Mouse (Mus musculus) C2C12 (cell line): ENCODE results near the gene Mycl.

Experiments
- CEBPB ChIP-seq: IDR thresholded peaks from one replicate; pipeline ENCODE4 v1.6.1; 2011; ENCODE audit warnings: low read depth, mild to moderate bottlenecking, control low read depth, moderate library complexity
- CTCF ChIP-seq: IDR thresholded peaks from one replicate; pipeline ENCODE4 v1.5.1; 2011; ENCODE audit not compliant: control insufficient read depth, insufficient read depth, insufficient read length
- FOSL1 ChIP-seq: IDR thresholded peaks from one replicate; pipeline ENCODE4 v1.8.0; 2011; ENCODE audit warnings: mild to moderate bottlenecking, low read length; ENCODE audit not compliant: poor library complexity, insufficient read depth, severe bottlenecking
- MAX ChIP-seq: IDR thresholded peaks from one replicate; pipeline ENCODE4 v1.6.1; 2011; ENCODE audit warnings: mild to moderate bottlenecking, control low read depth
- MYOD1 ChIP-seq: IDR thresholded peaks from one replicate; pipeline ENCODE4 v1.6.1; 2011; ENCODE audit warnings: low read depth; ENCODE audit not compliant: control insufficient read depth, insufficient read length
- MYOG ChIP-seq: IDR thresholded peaks from one replicate; pipeline ENCODE4 v1.6.1; 2011; ENCODE audit not compliant: control insufficient read depth, insufficient read length; ENCODE audit errors: extremely low read depth
- USF1 ChIP-seq: IDR thresholded peaks from one replicate; pipeline ENCODE4 v1.6.1; 2011; ENCODE audit warnings: low read depth, mild to moderate bottlenecking, control low read depth, moderate library complexity

DNA sequence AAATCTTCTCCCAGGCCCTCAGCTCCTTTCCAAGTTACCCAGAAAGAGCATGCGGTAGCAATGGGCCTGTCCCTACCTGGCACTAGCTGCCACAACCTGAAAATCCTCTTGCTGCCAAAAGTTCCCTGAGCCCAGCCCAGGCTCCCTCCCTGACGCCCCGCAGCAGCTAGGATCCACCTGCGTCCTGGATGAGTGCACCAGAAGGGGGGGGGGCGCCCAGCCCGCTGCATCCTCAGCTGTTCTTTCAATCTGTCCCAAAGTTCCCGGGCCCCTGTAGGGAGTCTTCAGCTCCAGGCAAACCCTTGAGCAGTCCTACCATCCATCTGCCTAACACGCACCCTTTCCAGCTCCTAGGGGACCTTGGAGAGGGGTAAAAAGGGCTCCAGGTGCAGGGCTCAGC lies 35.6 kb upstream of the Mycl start:
- TF ChIP-seq MYOD1 (peak; percentile 22), CTCF (no peak), CEBPB (no peak), MAX (no peak), USF1 (no peak), MYOG (no peak), FOSL1 (no peak)
